22 mouse cellular contexts compared by ENCODE assay signal in the genomic region with DNA sequence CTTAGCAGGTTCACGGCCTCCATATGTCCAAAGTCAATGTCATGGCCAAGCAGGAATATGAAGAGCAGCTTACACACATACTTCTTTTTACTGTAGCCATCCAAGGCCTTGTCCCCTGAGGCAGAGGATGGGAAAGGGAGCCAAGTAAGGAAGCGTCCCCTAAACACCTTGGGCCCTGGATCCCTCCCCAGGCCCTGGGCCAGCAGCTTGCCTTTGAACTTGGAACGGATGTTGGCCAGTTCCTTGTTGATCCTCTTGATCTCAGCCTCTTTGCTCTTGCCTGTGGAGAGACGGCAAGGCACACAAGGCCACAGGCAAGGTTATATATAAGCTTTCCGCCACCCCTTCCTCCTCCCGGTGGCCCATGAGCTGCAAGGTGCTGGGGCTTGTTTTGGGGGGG. TPM values are rescaled to one million over a fixed set of nuclear protein-coding genes. Genes with fewer than 3 reads are reported as not detected.
"Had no signal": no experiment of that assay in that cellular context is flagged by ENCODE, and none has a peak within 500 bp of the region (broad histone marks: within the 10 kb centered on the region; RNA-seq: fewer than 3 reads in every experiment).

No protein-coding gene starts in this region.

- H3K4me3 ChIP-seq: limb, embryonic 12.5 days; limb, embryonic 15.5 days; midbrain, embryonic 12.5 days; midbrain, embryonic 15.5 days; neural tube, embryonic 12.5 days; neural tube, embryonic 15.5 days had no signal

- H3K9ac ChIP-seq: limb, embryonic 12.5 days; limb, embryonic 15.5 days; liver, embryonic 14.5 days; liver, postnatal 0 days; lung, embryonic 14.5 days; midbrain, embryonic 12.5 days; midbrain, embryonic 15.5 days; neural tube, embryonic 12.5 days; neural tube, embryonic 15.5 days had no signal

- H3K4me1 ChIP-seq: limb, embryonic 12.5 days; midbrain, embryonic 12.5 days; midbrain, embryonic 15.5 days; neural tube, embryonic 12.5 days; neural tube, embryonic 15.5 days had no signal

- H3K27me3 ChIP-seq: limb, embryonic 12.5 days; limb, embryonic 15.5 days; midbrain, embryonic 12.5 days; midbrain, embryonic 15.5 days; neural tube, embryonic 12.5 days; neural tube, embryonic 15.5 days had no signal

- DNase-seq: kidney, postnatal 25 days; left cerebral cortex, postnatal 4 days; liver, postnatal 0 days; lung, embryonic 14.5 days; right cerebral cortex, adult 18-20 months; right cerebral cortex, postnatal 14 days; right cerebral cortex, postnatal 4 days; thymus, adult 18-20 months; thymus, postnatal 14 days; thymus, postnatal 4 days had no signal

- H3K27ac ChIP-seq: kidney, postnatal 0 days; limb, embryonic 12.5 days; limb, embryonic 15.5 days; liver, embryonic 14.5 days; macrophage; midbrain, embryonic 12.5 days; midbrain, embryonic 15.5 days; neural tube, embryonic 12.5 days; neural tube, embryonic 15.5 days had no signal

- H3K9me3 ChIP-seq: limb, embryonic 12.5 days; limb, embryonic 15.5 days; midbrain, embryonic 12.5 days; midbrain, embryonic 15.5 days; neural tube, embryonic 12.5 days; neural tube, embryonic 15.5 days had no signal

RNA-seq across cellular contexts. Expression of a gene that starts 26.8 kb away (rescaled TPM):
- total RNA-seq: left cerebral cortex, postnatal 4 days; megakaryocyte, adult 5-6 weeks had no signal
- polyA plus RNA-seq: kidney, embryonic 14.5 days; large intestine, adult 2 months; macrophage; neural tube, embryonic 12.5 days had no signal
